Mouse (Mus musculus) small intestine, adult 2 months (tissue): ENCODE data around the gene Plekhm3. TPM values are rescaled to one million over a fixed set of nuclear protein-coding genes. Genes with fewer than 3 reads are reported as not detected.

Experiments
- H3K27ac ChIP-seq: fragments of 200-500 bp; 2 replicates; pipeline ENCODE4 v1.5.1; 2012; ENCODE audit warnings: low read depth, low read length, control low read depth, inconsistent platforms; ENCODE audit not compliant: insufficient read depth
- H3K27me3 ChIP-seq: fragments of 200-500 bp; 2 replicates; pipeline ENCODE4 v1.6.1; 2012; ENCODE audit warnings: mild to moderate bottlenecking, moderate library complexity, low read length, inconsistent platforms; ENCODE audit not compliant: control insufficient read depth, insufficient read depth
- H3K36me3 ChIP-seq: fragments of 200-500 bp; 2 replicates; pipeline ENCODE4 v1.6.1; 2012; ENCODE audit warnings: mild to moderate bottlenecking, low read length, control low read depth, inconsistent platforms; ENCODE audit not compliant: control insufficient read depth, insufficient read depth
- H3K4me1 ChIP-seq: fragments of 200-500 bp; 2 replicates; pipeline ENCODE4 v1.6.1; 2012; ENCODE audit warnings: low read length, inconsistent platforms, mixed read lengths; ENCODE audit not compliant: control insufficient read depth, insufficient read depth, insufficient read length
- H3K4me3 ChIP-seq: fragments of 200-500 bp; 2 replicates; pipeline ENCODE4 v1.5.1; 2012; ENCODE audit warnings: low read depth, mild to moderate bottlenecking, control low read depth, inconsistent platforms, low read length, moderate library complexity
- CTCF ChIP-seq: fragments of 200-500 bp; IDR thresholded peaks from 2 replicates; pipeline ENCODE4 v1.5.1; 2012; ENCODE audit warnings: low read depth, mild to moderate bottlenecking, control low read depth, inconsistent platforms, low read length, moderate library complexity, mixed read lengths; ENCODE audit not compliant: insufficient replicate concordance, insufficient read length; ENCODE audit errors: extremely low read depth
- POLR2A ChIP-seq: fragments of 200-500 bp; IDR thresholded peaks from 2 replicates; pipeline ENCODE4 v1.6.1; 2012; ENCODE audit warnings: low read depth, mild to moderate bottlenecking, control low read depth, inconsistent platforms, low read length, moderate library complexity
- WGBS: fragments of 180-500 bp; shearing (Covaris S2); methylation state at CpG from one replicate; pipeline ENCODE4 v1.1.7; 2018; 5-methylcytosine and 5-hydroxymethylcytosine counted together
- polyA plus RNA-seq: library from polyadenylated mRNA; depleted of rRNA; stranded (reverse); fragments of >200 nt; gene quantifications from 2 replicates; pipeline ENCODE4 v1.2.3, GENCODE M21; 2012

Gene Plekhm3
- polyA plus RNA-seq, 1 experiment = 4.0 TPM

- TF ChIP-seq POLR2A = no peak
- TF ChIP-seq CTCF = no peak
- H3K27ac ChIP-seq = no peak overlapping the region
- WGBS = 25% methylated on average over 2 of the region's 2 CpGs
- no peak overlapping the region for H3K4me3 ChIP-seq
- H3K36me3 ChIP-seq = no peaks in the 10 kb centered on the region
- H3K27me3 ChIP-seq = no peaks in the 10 kb centered on the region
- H3K4me1 ChIP-seq = peaks cover 28% of the 10 kb centered on the region
These were observed 199.4 kb downstream of the Plekhm3 start for GRCm38 (mm10) chr1:64757254-64757653.

- Histone ChIP-seq H3K27ac (peak overlapping the region; percentile 12; the same call in 1 of the 2 replicates), H3K27me3 (no peaks in the 10 kb centered on the region), H3K4me3 (no peak overlapping the region), H3K36me3 (no peaks in the 10 kb centered on the region), H3K4me1 (peaks cover 24% of the 10 kb centered on the region; the same call in 1 of the 2 replicates)
- whole genome bisulfite sequencing = 47% methylated on average over 10 of the region's 10 CpGs
- no peak for TF ChIP-seq POLR2A
- TF ChIP-seq CTCF = no peak
These were observed 200.0 kb downstream of the Plekhm3 start for GRCm38 (mm10) chr1:64756640-64757030.

- Histone ChIP-seq H3K27ac (peak overlapping the region; percentile 12; the same call in 1 of the 2 replicates), H3K4me1 (peaks cover 21% of the 10 kb centered on the region; the same call in 1 of the 2 replicates), H3K27me3 (no peaks in the 10 kb centered on the region), H3K4me3 (no peak overlapping the region), H3K36me3 (no peaks in the 10 kb centered on the region)
- 54% methylated on average over 7 of the region's 7 CpGs for WGBS
- TF ChIP-seq POLR2A (no peak), CTCF (no peak)
These were observed 200.5 kb downstream of the Plekhm3 start for GRCm38 (mm10) chr1:64755971-64756639.

DNA sequence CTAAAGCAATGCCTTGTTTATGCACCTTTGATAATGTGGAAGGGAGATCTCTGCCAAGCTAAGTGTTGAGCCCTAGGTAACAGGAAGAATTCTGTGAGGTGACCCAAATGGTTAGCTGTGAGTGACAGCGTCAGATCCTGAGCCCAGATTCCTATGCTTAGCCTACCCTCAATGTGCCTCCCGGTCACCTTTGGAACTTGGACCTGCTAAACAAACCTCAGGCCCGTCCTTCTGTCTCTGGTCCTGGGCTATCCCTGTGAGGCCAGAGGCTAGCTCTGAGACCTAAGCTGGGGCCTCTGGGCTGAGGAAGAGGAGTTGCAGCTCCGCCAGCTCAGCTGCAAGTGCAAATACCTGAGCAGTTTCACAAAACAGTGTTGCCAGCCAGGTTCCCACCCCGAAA, 202.0 kb downstream of the Plekhm3 start:
- H3K36me3 ChIP-seq = no peaks in the 10 kb centered on the region
- H3K4me1 ChIP-seq = peaks cover 21% of the 10 kb centered on the region; the same call in 1 of the 2 replicates
- TF ChIP-seq POLR2A (no peak), CTCF (no peak)
- no peak overlapping the region for H3K27ac ChIP-seq
- no peak overlapping the region for H3K4me3 ChIP-seq
- H3K27me3 ChIP-seq = no peaks in the 10 kb centered on the region
- 55% methylated on average over 5 of the region's 5 CpGs for WGBS

- TF ChIP-seq POLR2A (no peak), CTCF (no peak)
- H3K36me3 ChIP-seq = no peaks in the 10 kb centered on the region
- 44% methylated on average over 7 of the region's 7 CpGs for WGBS
- peaks cover 21% of the 10 kb centered on the region; the same call in 1 of the 2 replicates for H3K4me1 ChIP-seq
- H3K27me3 ChIP-seq = no peaks in the 10 kb centered on the region
- no peak overlapping the region for H3K27ac ChIP-seq
- no peak overlapping the region for H3K4me3 ChIP-seq
These were observed 203.0 kb downstream of the Plekhm3 start for GRCm38 (mm10) chr1:64753668-64754067.

GRCm38 (mm10) chr1:64753109-64753508, 203.5 kb downstream of the Plekhm3 start:
- WGBS = 74% methylated on average over 8 of the region's 8 CpGs
- Histone ChIP-seq H3K36me3 (no peaks in the 10 kb centered on the region), H3K27ac (no peak overlapping the region), H3K4me1 (peaks cover 21% of the 10 kb centered on the region; the same call in 1 of the 2 replicates), H3K27me3 (no peaks in the 10 kb centered on the region), H3K4me3 (no peak overlapping the region)
- no peak for TF ChIP-seq POLR2A

- peaks cover 8% of the 10 kb centered on the region; the same call in 1 of the 2 replicates for H3K4me1 ChIP-seq
- H3K4me3 ChIP-seq = no peak overlapping the region
- no peak overlapping the region for H3K27ac ChIP-seq
- H3K36me3 ChIP-seq = no peaks in the 10 kb centered on the region
- no peaks in the 10 kb centered on the region for H3K27me3 ChIP-seq
- TF ChIP-seq CTCF (no peak), POLR2A (no peak)
These were observed 212.0 kb downstream of the Plekhm3 start for GRCm38 (mm10) chr1:64744616-64745015.

DNA sequence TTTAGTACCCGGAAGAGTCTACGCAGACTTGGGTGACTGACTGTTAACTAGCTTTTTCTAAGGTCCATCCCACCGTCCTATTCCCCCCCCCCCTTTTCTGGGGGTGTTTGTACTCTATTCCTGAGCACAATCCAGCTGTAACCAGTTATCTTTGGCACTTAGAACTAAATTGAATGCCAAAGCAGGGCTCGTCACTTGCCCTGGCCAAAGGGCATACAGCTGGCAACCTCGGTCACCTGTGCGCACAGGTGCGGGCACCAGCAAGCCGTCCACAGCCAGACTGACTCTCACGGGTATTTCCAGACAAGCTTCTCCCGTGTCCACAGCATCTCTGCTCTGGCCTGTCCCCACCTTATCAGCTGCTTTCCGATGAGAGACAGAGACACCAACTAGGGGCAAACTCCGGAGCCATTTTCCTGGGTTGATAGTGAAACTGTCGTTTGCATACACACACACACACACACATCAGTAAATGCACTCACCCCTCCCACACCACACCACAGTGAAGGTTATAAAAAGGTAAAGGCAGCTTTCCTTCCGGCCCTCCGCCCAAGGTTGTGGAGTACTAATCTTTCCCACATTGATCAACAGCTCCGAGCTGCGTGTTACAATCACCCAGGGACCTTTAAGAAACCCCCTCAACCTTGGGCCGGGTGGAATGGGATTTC, 213.7 kb downstream of the Plekhm3 start:
- 32% methylated on average over 18 of the region's 18 CpGs for WGBS
- TF ChIP-seq POLR2A = no peak
- TF ChIP-seq CTCF = no peak
- peak overlapping the region; percentile 83 for H3K27ac ChIP-seq
- peak overlapping the region; percentile 55 for H3K4me3 ChIP-seq
- H3K36me3 ChIP-seq = no peaks in the 10 kb centered on the region
- peaks cover 10% of the 10 kb centered on the region; the same call in 1 of the 2 replicates for H3K4me1 ChIP-seq
- H3K27me3 ChIP-seq = no peaks in the 10 kb centered on the region
